Mouse (Mus musculus): ENCODE measurements around the gene Zxdc. TPM values are rescaled to one million over a fixed set of nuclear protein-coding genes. Genes with fewer than 3 reads are reported as not detected.
A peak's percentile ranks its signal among the peaks of the same experiment; 100 is the strongest.

The Zxdc gene
- polyA plus RNA-seq, 1 experiment from 2014 or later, result 9.9 TPM

DNA sequence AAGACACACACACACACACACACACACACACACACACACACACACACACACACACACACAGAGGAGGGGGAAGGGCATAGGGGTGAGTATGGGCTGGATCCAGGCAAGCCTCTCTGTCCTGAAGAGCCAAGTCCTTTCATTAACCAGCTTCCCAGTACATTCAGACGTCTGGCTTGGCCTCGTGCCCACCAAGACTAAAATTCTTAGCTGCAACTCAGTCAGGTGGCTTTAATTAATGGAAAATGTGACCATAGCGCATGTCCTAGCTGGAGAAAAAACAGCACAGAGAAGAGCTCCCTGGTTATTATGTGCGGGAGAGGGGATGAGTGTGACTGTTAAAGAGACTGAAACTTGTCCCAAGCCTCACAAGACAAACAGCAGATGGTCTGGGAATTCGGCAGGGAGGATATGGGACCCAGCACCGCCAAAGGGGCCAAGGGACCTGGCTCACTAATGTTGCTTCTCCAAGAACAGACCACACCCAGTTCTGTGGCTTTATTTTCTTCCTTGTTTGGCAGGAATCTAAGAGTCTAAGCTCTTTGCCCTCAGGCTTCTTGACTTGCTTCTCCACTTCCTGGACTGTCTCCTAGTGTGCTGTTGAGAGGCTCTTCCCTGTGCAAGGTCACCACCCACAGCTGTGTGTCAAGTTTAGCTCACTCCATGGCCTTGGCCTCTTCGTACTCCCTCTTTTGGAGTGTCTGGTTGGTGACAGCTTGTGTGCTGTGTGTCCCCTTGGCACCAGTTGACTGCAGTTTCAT is 9.1 kb upstream of the Zxdc start:
- Histone ChIP-seq H3K9me3 (ENCODE audit: control insufficient read depth, low read length) (no peaks in the 10 kb centered on the region), H3K4me3 (ENCODE audit: low read depth, low read length) (no peak overlapping the region), H3K4me2 (ENCODE audit: low read length) (no peak overlapping the region), H3K9ac (ENCODE audit: low read length) (no peak overlapping the region), H3K27ac (ENCODE audit: low read depth) (no peak overlapping the region), H3K36me3 (ENCODE audit: control insufficient read depth, insufficient read depth, low read length) (no peaks in the 10 kb centered on the region), H3K4me1 (replicated peaks; ENCODE audit: control insufficient read depth, insufficient read depth, low read length) (peaks cover 3% of the 10 kb centered on the region; the same call in 1 of the 2 replicates), H3K27me3 (replicated peaks; ENCODE audit: control insufficient read depth, insufficient read depth, low read length) (no peaks in the 10 kb centered on the region)
- DNase-seq (ENCODE audit: low spot score) (no peak), ATAC-seq (replicated peaks; ENCODE audit: low FRiP score, low TSS enrichment, low read depth) (peak; percentile 47)
- WGBS, result 51% methylated on average over 7 of the region's 7 CpGs

DNA sequence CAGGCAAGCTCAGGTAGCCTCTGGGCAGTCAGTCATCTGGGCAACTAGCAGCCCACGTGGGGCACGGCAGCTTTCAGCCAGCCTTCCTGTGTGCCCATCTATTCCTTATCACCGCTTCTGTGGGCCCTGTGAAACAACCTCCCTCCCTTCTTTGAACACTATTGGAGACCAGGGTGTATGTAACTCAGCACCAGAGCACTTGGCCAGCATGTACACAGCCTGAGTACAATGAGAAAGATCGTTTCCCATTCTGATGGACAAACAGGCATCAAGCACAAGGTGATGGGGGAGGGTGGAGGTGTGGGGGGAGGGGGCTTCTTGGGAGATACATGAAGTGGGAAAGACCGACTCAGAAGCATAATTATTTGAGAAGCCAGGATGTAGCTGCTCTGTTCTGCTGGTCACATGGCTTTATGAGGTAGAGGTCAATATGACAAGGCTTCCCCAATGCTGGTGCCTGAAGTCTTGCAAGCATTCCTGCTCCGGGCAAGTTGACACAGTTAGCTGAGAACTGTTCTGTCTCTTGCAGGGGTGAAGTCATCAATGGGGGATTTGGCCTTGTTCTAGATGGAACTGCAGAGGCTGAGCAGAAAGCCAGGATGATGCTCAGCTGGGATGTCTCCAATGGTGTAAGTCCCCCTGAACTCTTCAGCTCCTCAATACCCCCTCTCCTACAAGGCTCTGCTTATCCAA is 8.2 kb upstream of the Zxdc start:
- no peak overlapping the region for H3K4me2 ChIP-seq (ENCODE audit: low read length)
- no peaks in the 10 kb centered on the region for H3K9me3 ChIP-seq (ENCODE audit: control insufficient read depth, low read length)
- no peaks in the 10 kb centered on the region for H3K36me3 ChIP-seq (ENCODE audit: control insufficient read depth, insufficient read depth, low read length)
- H3K4me1 ChIP-seq (replicated peaks; ENCODE audit: control insufficient read depth, insufficient read depth, low read length), result peaks cover 3% of the 10 kb centered on the region; the same call in 1 of the 2 replicates
- H3K9ac ChIP-seq (ENCODE audit: low read length), result no peak overlapping the region
- no peak for ATAC-seq (replicated peaks; ENCODE audit: low FRiP score, low TSS enrichment, low read depth)
- 86% methylated on average over 6 of the region's 6 CpGs for WGBS
- H3K27ac ChIP-seq (ENCODE audit: low read depth), result no peak overlapping the region
- no peak overlapping the region for H3K4me3 ChIP-seq (ENCODE audit: low read depth, low read length)
- H3K27me3 ChIP-seq (replicated peaks; ENCODE audit: control insufficient read depth, insufficient read depth, low read length), result no peaks in the 10 kb centered on the region
- DNase-seq (ENCODE audit: low spot score), result no peak

DNA sequence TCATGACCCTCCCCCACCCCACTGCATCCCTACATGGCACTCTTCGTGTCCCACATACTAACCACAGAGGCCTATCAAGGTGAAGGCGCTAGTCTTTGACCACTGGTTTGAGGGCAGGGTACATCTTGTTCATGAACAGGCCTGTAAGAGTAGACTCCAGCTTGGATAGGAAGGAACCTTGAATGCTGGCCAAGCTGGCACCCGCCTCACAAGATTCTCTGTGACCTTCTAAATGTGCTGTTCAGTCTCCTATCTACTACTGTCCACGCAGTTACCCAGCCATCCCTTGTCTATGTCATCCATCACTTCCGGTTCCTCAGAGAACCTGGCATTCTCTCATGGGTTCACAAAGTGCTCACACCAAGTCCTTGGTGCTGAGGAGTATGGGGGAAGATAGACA is 6.0 kb upstream of the Zxdc start:
- Histone ChIP-seq H3K27me3 (replicated peaks; ENCODE audit: control insufficient read depth, insufficient read depth, low read length) (no peaks in the 10 kb centered on the region), H3K9ac (ENCODE audit: low read length) (no peak overlapping the region), H3K9me3 (ENCODE audit: control insufficient read depth, low read length) (no peaks in the 10 kb centered on the region), H3K4me2 (ENCODE audit: low read length) (no peak overlapping the region), H3K4me3 (ENCODE audit: low read depth, low read length) (no peak overlapping the region), H3K36me3 (ENCODE audit: control insufficient read depth, insufficient read depth, low read length) (no peaks in the 10 kb centered on the region), H3K27ac (ENCODE audit: low read depth) (no peak overlapping the region), H3K4me1 (replicated peaks; ENCODE audit: control insufficient read depth, insufficient read depth, low read length) (peaks cover 3% of the 10 kb centered on the region; the same call in 1 of the 2 replicates)
- DNase-seq (ENCODE audit: low spot score) (no peak), ATAC-seq (replicated peaks; ENCODE audit: low FRiP score, low TSS enrichment, low read depth) (no peak)
- 85% methylated on average over 5 of the region's 5 CpGs for WGBS

DNA sequence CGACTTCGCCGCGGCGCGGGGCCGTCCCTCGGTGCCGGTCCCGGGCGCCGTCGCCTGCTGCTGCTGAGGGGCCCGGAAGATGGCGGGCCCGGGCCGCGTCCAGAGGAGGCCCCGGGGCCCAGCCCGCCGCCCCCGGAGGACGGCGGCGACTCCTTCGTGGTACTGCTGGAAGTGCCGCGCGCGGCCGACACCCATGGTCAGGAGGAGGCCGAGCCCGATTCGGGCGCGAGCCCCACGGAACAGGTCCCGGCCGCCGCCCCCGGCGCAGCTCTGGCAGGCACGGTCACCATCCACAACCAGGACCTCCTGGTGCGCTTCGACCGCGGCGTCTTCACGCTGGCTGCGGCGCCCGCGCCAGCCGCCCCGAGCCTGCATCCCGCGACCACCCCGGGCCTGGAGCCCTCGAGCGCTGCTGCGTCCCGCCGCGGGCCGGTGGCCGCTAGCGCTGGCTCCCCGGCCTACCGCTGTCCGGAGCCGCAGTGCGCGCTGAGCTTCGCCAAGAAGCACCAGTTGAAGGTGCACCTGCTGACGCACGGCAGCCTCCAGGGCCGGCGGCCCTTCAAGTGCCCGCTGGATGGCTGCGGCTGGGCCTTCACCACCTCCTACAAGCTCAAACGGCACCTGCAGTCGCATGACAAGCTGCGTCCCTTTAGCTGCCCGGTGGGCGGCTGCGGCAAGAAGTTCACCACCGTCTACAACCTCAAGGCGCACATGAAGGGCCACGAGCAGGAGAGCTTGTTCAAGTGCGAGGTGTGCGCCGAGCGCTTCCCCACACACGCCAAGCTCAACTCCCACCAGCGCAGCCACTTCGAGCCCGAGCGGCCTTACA is 647 bp downstream of the Zxdc start:
- Histone ChIP-seq H3K27me3 (replicated peaks; ENCODE audit: control insufficient read depth, insufficient read depth, low read length) (no peaks in the 10 kb centered on the region), H3K4me1 (replicated peaks; ENCODE audit: control insufficient read depth, insufficient read depth, low read length) (peaks cover 16% of the 10 kb centered on the region), H3K9ac (ENCODE audit: low read length) (peak overlapping the region; percentile 79), H3K9me3 (ENCODE audit: control insufficient read depth, low read length) (no peaks in the 10 kb centered on the region), H3K4me3 (ENCODE audit: low read depth, low read length) (peak overlapping the region; percentile 85), H3K27ac (ENCODE audit: low read depth) (peak overlapping the region; percentile 70), H3K4me2 (ENCODE audit: low read length) (peak overlapping the region; percentile 92), H3K36me3 (ENCODE audit: control insufficient read depth, insufficient read depth, low read length) (peaks cover 28% of the 10 kb centered on the region)
- ATAC-seq (replicated peaks; ENCODE audit: low FRiP score, low TSS enrichment, low read depth), result peak; percentile 75
- 0% methylated on average over 89 of the region's 98 CpGs for WGBS
- DNase-seq (ENCODE audit: low spot score), result peak; percentile 78

DNA sequence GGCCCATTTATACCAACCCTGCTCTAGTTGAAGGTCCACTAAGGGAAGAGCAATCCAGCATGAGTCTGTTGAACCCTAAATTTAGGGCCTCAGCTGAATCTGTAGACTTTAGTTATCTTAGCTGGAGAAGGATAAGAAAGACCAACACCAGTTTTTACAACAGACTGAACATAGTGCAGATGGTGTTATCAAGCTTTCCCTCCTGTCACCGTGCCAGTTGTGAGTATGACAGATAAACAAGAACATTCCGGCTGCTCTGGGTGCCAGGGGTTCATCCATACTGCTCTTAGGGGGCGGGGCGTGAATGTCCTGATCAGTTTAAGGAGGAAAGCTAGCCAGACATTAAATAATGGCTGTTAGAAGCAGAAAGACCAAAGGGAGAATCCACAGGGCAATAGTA is 5.4 kb downstream of the Zxdc start:
- ATAC-seq (replicated peaks; ENCODE audit: low FRiP score, low TSS enrichment, low read depth) (no peak), DNase-seq (ENCODE audit: low spot score) (no peak)
- no peaks in the 10 kb centered on the region for H3K27me3 ChIP-seq (replicated peaks; ENCODE audit: control insufficient read depth, insufficient read depth, low read length)
- peaks cover 16% of the 10 kb centered on the region for H3K4me1 ChIP-seq (replicated peaks; ENCODE audit: control insufficient read depth, insufficient read depth, low read length)
- H3K36me3 ChIP-seq (ENCODE audit: control insufficient read depth, insufficient read depth, low read length), result peaks cover 75% of the 10 kb centered on the region
- no peaks in the 10 kb centered on the region for H3K9me3 ChIP-seq (ENCODE audit: control insufficient read depth, low read length)
- no peak overlapping the region for H3K27ac ChIP-seq (ENCODE audit: low read depth)
- no peak overlapping the region for H3K9ac ChIP-seq (ENCODE audit: low read length)
- no peak overlapping the region for H3K4me3 ChIP-seq (ENCODE audit: low read depth, low read length)
- 81% methylated on average over 4 of the region's 4 CpGs for WGBS
- no peak overlapping the region for H3K4me2 ChIP-seq (ENCODE audit: low read length)

DNA sequence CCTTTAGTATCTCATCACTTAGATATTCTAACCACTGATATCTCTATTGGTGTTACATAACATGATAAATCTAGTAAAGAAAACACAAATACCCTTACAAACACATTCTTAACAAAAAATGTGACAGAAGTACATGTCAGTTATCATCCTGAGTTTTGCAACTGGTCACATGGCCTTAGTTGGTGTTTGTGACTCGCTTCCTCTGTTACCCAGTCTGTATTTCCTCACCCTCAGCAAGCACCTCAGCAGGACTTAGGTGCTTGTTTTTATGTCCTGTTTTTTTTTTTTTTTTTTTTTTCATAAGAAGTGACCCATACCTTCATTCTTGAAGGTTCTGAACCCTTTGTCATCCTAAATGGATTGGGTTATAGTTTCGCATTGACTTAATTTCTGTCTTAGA is 8.4 kb downstream of the Zxdc start:
- ATAC-seq (replicated peaks; ENCODE audit: low FRiP score, low TSS enrichment, low read depth) (no peak), DNase-seq (ENCODE audit: low spot score) (no peak)
- Histone ChIP-seq H3K27me3 (replicated peaks; ENCODE audit: control insufficient read depth, insufficient read depth, low read length) (no peaks in the 10 kb centered on the region), H3K27ac (ENCODE audit: low read depth) (no peak overlapping the region), H3K4me2 (ENCODE audit: low read length) (no peak overlapping the region), H3K4me3 (ENCODE audit: low read depth, low read length) (no peak overlapping the region), H3K9ac (ENCODE audit: low read length) (no peak overlapping the region), H3K4me1 (replicated peaks; ENCODE audit: control insufficient read depth, insufficient read depth, low read length) (no peaks in the 10 kb centered on the region), H3K9me3 (ENCODE audit: control insufficient read depth, low read length) (no peaks in the 10 kb centered on the region), H3K36me3 (ENCODE audit: control insufficient read depth, insufficient read depth, low read length) (peaks cover 99% of the 10 kb centered on the region)
- WGBS, result 94% methylated on average over 2 of the region's 2 CpGs

DNA sequence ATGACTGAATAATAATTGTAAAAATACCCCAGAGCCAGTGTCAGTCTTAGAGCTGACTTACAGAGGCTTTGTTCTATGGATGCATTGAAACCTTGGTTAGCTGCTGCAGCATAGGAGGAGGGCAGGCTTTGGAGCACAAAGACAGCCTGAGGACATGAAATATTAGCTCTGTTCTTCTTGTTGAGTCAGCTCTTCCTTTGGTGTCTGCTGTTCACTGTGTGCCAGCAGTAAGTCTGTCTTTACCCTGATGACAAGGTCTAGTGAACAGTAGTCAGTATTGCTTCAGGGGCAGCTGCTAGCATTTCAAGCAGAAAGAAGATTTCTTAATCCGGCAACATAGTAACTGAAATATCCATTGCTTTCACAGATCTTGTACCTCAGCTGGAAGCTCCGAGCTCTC is 12.2 kb downstream of the Zxdc start:
- Histone ChIP-seq H3K4me3 (ENCODE audit: low read depth, low read length) (no peak overlapping the region), H3K27ac (ENCODE audit: low read depth) (no peak overlapping the region), H3K4me2 (ENCODE audit: low read length) (no peak overlapping the region), H3K4me1 (replicated peaks; ENCODE audit: control insufficient read depth, insufficient read depth, low read length) (no peaks in the 10 kb centered on the region), H3K9me3 (ENCODE audit: control insufficient read depth, low read length) (no peaks in the 10 kb centered on the region), H3K27me3 (replicated peaks; ENCODE audit: control insufficient read depth, insufficient read depth, low read length) (no peaks in the 10 kb centered on the region), H3K36me3 (ENCODE audit: control insufficient read depth, insufficient read depth, low read length) (peaks cover 95% of the 10 kb centered on the region), H3K9ac (ENCODE audit: low read length) (no peak overlapping the region)
- DNase-seq (ENCODE audit: low spot score), result no peak
- no peak for ATAC-seq (replicated peaks; ENCODE audit: low FRiP score, low TSS enrichment, low read depth)
- WGBS, result 94% methylated on average over 2 of the region's 2 CpGs

DNA sequence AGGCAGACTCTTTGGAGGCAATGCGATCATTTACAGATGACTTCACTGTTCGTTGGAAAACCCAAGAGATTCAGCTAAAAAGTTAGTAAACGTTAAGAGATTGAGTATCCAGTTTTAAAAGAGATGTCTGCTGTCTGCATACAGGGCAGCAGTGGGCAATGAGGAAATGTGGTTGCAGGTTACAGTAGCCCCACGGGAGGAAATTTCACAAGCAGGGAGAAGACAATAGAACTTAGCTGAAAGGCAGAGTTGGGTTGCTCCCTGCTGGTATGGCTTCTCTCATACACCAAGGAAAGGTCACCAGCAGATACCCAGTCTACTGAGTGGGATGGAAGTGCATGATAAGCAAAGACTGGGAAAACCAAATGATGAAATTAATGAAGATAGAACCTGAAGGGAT is 21.3 kb downstream of the Zxdc start:
- ATAC-seq (replicated peaks; ENCODE audit: low FRiP score, low TSS enrichment, low read depth), result no peak
- Histone ChIP-seq H3K4me1 (replicated peaks; ENCODE audit: control insufficient read depth, insufficient read depth, low read length) (no peaks in the 10 kb centered on the region), H3K27ac (ENCODE audit: low read depth) (no peak overlapping the region), H3K4me2 (ENCODE audit: low read length) (no peak overlapping the region), H3K9ac (ENCODE audit: low read length) (no peak overlapping the region), H3K36me3 (ENCODE audit: control insufficient read depth, insufficient read depth, low read length) (peaks cover 44% of the 10 kb centered on the region), H3K4me3 (ENCODE audit: low read depth, low read length) (no peak overlapping the region), H3K9me3 (ENCODE audit: control insufficient read depth, low read length) (no peaks in the 10 kb centered on the region), H3K27me3 (replicated peaks; ENCODE audit: control insufficient read depth, insufficient read depth, low read length) (no peaks in the 10 kb centered on the region)
- no peak for DNase-seq (ENCODE audit: low spot score)
- WGBS, result 80% methylated on average over 4 of the region's 4 CpGs

Data from intestine, embryonic 14.5 days (tissue).